Mouse (Mus musculus) gastrocnemius, postnatal 36 days (tissue): Measurements from ENCODE around the gene Satb2. TPM values are rescaled to one million over a fixed set of nuclear protein-coding genes. Genes with fewer than 3 reads are reported as not detected.

ENCODE experiments used
- DNase-seq, 2 experiments: peaks; one replicate each; pipeline ENCODE4 v3.0.0; 2022
- intact Hi-C: fragments of 180-260 bp; cut with DNase I; formaldehyde crosslinking; loops from one replicate; pipeline ENCODE4 v1.15.1; 2025
- microRNA-seq, 2 experiments: library from miRNA; unstranded; fragments of <30 nt; microRNA quantifications; one replicate each; pipeline ENCODE4 v1.2.0; 2021
- total RNA-seq, 2 experiments: library from RNA; stranded (reverse); gene quantifications; 2 replicates each; pipeline ENCODE4 v1.2.3; 2021

The Satb2 gene
- total RNA-seq, 2 experiments from 2014 or later = 0.26 to 0.62 TPM

DNA sequence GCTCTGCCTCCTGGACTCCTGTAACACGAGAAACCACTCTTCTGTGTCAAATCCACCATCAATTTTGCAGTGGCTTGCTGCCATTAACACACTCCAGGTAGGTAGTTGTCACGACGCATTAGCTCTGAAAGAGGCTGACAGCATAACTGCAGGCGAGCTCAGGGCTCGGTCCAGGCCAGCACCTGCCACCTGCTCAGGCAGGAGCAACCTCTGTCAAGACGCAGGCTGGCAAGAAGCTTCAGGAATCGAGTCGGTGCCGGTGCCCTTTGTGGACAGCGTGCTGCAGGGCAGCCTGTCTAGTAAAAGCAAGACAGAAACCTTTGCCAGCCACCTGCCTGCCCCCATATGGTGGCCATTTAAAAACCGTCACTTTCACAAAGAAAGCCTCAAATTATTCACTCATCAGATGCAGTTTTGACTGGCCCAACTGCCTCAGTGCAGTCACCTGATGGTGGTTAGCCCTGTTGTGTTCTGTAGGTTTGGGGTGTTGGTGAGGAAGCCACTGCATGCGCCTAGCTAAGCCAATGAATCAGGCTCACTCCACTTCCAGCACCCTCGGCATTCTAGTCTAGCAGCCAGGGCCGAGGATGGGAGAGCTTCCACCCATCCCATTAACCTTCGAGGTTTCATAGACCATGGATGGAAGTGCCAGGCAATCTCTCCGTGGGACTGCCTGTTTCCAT lies 228.7 kb downstream of the Satb2 start:
- intact Hi-C loops = no loop called here
- DNase-seq = no peak

DNA sequence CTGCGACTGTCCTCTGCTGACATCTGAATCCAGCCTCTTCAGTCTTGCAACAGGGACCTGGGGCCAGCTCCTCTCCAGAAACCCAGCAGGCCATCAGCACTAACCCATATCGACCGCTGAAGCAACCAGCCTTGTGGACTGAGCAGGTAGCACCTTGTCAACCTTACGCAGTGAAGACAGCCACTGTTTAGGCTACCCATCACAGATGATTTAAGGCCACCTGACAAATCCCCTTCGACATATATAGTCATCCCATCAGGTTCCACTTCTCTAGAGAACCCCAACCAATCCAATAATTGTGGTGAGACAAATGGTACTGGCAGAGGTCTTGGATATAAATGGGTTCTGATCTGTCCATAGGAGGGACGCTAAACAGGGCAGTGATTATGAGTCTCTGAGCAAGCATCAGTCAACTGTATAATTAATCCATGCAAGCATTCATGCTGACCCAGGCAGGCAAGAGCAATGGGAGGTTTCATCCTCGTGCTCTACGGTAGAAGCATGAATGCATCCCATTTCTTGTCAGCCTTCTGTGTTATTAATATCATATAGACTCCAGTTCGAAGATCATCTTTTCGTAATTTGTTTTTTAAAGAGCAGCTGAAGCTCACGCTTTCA lies 229.5 kb downstream of the Satb2 start:
- DNase-seq = no peak
- intact Hi-C loops = no loop called here

Small RNA genes within 50 kb of the gene (microRNA-seq; reads per million reads assigned to microRNA genes)
- gene Gm23943 = 0 reads per million in 2 experiments
